Mouse (Mus musculus): ENCODE results near the gene Mlph.

The Mlph gene

GRCm38 (mm10) chr1:90909631-90910152, 5.2 kb upstream of the Mlph start:
- no peak for DNase-seq

GRCm38 (mm10) chr1:90913231-90913630, 1.7 kb upstream of the Mlph start:
- DNase-seq, result no peak

- DNase-seq, result no peak
Measured at GRCm38 (mm10) chr1:90917509-90917908, 2.6 kb downstream of the Mlph start.

DNA sequence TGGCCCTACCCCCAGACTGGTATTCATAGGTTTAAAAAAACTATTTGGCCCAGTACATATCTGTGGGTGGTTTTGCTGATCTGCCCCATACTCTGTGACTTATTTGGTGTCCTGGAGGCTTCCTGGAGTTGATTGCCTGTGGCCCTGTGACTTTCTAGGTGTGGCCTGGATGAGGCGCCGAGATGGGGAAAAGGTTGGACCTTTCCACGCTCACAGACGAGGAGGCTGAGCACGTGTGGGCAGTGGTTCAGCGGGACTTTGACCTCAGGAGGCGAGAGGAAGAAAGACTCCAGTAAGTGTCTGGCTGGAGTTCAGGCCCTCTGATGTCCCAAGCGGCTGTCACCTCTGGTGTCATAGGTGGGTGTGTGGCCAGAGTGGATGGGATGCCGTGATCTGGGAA, 6.8 kb downstream of the Mlph start:
- DNase-seq, result no peak

DNA sequence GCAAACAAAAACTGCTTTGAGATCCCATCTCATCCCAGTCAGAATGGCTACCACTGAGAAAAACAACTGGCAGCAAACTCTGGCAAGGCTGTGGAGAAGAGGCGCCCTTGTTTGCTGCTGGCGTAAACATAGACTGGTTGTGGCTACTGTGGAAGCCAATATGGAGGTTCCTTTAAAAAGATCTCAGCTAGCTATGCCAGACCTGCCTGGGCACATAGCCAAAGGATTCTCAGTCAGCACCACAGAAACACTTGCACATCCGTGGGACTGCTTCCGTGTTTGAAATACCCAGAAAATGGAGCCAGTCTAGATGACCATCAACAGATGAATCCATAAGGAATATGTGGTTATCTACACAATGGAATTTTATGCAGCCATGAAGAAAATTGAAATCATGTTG, 11.1 kb downstream of the Mlph start:
- no peak for DNase-seq

DNA sequence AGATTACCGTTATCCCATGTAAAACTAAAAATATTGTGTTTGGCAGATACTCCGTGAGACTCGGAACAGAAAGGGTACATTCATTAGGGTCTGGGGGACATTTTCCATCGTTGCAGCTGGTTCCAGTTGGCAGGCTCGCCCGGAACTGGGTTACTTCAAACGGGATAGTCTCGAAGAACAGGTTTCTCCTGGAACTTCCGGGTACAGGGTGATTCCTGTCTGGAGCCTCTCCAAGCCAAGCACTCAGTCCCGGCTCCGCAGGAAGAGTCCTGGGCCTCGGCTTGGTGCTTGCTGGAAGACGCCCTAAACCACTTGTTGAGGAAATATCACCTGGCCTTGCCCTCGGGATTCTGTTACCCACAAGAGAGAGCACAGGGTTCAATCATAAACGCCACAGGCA, 12.4 kb downstream of the Mlph start:
- no peak for DNase-seq

DNA sequence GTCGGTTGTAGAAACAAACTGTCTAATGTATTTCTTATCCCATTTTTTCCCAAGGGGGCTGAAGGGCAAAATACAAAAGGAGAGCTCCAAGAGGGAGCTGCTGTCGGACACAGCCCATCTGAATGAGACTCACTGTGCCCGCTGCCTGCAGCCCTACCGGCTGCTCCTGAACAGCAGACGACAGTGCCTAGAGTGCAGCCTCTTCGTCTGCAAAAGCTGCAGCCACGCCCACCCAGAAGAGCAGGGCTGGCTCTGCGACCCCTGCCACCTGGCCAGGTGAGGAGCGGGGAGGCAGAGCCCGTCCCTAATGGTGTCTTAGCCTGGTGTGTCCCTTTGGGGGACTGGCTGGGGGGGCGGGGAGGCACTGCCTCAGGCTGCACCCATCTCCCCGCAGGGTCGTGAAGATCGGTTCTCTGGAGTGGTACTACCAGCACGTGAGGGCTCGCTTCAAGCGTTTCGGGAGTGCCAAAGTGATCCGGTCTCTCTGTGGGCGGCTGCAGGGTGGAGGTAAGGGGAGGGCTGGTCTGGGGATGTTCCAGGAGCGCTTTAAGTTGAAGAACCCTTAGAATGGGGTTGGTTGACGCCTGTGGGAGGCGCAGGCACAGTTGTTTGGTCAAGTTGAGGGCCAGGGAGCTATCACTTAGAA, 13.2 kb downstream of the Mlph start:
- no peak for DNase-seq

DNA sequence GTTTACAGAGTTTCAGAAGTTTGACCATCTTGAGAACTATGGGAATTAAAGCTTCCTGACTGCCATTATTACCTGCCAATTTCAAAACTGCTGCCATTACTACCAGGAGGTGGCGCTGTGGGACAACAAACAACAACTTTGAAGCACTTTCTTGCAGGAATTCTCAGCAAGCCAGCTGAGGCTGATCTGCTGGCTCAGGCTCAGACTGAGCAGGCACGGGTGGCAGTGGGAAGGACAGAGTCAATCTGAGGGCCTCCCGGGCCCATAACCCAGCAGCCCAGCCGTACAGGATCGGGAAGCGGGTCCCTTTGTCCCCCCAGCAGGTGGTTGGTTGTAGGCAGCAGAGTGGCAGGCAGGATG, 13.7 kb downstream of the Mlph start:
- DNase-seq, result peak; percentile 59 to 67

GRCm38 (mm10) chr1:90933001-90933400, 18.1 kb downstream of the Mlph start:
- DNase-seq, result no peak

- no peak for DNase-seq
Measured at GRCm38 (mm10) chr1:90936990-90937389, 22.1 kb downstream of the Mlph start.

DNA sequence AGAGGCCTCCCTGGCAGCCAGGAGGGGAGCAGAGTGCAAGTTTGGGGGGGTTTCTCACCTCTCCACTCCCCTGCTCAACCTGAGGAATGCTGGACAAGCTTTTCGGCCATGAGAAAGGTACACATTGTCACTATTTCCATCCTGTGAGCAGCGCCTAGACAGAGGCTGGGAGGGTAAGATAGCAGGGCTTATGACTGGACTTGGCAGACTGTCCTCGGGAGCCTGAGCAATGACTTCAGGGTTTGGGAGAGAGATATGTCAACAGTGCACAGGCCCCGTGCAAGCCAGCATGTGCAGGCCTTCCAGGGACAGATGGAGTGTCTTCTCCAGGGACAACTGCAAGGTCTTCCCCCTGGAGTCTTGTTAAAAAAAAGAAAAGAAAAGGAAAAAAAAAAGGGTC, 25.1 kb downstream of the Mlph start:
- no peak for DNase-seq

GRCm38 (mm10) chr1:90945171-90945570, 30.3 kb downstream of the Mlph start:
- DNase-seq, result peak in 1 of 2 experiments; percentile 19

- no peak for DNase-seq
Measured at GRCm38 (mm10) chr1:90947252-90947651, 32.4 kb downstream of the Mlph start.

DNA sequence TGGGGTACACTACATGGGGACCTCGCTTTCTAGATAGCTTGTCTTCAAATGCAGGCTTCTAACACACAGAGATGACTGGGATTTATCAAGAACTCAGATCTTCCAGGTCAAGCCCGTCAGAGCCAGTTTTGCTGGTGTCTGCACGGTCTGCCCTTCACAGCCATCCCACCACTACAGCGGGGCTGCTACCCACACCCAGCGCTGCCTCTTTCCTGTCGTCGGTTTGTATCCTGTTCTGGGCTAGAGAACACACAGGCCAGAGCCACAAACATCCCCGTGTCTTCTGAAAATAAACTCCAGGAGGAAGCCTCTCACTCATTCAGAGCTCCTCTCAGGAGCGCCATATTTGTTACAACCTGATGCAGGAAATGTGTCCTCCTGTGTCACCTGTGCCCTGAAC, 34.4 kb downstream of the Mlph start:
- no peak for DNase-seq

DNA sequence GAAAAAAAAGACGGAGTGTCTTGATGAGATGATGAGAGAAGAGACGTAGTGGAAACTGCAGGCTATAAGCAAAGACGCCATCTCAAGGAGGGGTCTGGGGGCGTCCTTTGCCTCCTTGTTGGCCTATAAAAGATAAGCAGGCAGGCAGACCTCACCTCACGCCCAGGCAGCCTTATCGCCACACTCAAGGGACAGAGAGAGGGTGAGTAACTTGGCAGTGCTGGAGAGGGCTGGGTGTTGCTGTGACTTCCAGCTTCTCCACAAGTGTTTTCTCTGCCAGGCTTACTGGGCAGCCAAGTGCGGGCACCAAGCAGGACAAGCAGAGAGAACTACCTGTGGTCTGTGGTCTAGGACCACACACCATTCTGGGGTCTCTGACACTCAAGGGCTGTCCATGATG, 36.8 kb downstream of the Mlph start:
- DNase-seq, result no peak

DNA sequence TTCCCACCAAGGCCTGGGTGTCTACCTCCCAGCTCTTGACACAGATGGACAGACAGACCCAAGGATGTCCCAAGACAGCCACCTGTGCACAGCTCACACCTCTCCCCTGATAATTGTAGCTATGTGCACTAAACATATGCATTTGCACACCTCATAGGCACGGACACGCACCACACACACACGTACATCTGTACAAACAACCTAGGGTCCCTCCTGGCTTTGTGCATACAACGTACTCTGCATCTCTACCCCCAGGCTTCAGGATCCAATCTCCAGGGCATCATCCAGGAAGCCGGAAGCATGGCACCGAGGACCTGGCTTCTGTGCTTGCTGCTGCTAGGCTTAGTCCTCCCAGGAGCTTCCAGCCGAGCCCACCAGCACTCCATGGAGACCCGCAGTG, 37.9 kb downstream of the Mlph start, which contains the start of gene Prlh:
TSS of gene Prlh (plus strand) at position 301 of the 400 bp plus-strand sequence.
- no peak for DNase-seq

DNA sequence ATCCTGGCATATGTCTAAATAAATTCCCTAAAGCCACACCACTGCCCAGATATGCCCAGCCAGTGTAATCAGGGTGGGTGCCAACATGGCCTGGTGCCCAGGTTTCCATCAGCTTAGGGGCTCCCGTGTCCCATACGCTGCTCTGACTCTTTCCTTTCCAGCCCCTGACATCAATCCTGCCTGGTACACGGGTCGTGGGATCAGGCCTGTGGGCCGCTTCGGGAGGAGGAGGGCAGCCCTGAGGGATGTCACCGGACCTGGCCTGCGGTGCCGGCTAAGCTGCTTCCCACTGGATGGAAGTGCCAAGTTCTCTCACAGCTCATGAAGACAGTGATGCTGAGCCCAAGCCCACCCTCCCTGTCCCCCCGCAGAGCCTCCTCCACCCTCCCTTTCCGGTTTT, 38.8 kb downstream of the Mlph start:
- no peak for DNase-seq

- DNase-seq, result peak; percentile 39
Measured at GRCm38 (mm10) chr1:90956245-90957096, 41.6 kb downstream of the Mlph start.

GRCm38 (mm10) chr1:90962526-90962925, 47.6 kb downstream of the Mlph start:
- no peak for DNase-seq

DNA sequence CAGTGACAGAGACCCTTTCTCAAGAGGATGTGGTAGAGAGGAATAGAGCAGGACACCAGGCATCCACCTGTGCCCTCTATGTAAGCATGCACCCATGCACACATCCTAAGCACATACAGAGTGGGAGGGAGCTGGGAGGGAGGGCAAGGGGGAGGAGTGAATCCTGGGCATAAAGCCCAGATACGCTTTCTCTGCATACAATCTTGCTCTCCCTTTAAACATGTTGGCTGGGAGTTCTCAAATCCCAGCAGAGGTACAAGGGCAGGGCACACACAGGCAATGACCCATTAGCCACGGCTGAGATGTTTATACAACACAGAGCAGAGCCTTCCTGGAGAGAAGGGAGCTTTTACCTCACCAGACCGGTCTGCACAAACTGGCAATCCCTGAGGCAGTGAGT, 48.1 kb downstream of the Mlph start:
- no peak for DNase-seq

DNA sequence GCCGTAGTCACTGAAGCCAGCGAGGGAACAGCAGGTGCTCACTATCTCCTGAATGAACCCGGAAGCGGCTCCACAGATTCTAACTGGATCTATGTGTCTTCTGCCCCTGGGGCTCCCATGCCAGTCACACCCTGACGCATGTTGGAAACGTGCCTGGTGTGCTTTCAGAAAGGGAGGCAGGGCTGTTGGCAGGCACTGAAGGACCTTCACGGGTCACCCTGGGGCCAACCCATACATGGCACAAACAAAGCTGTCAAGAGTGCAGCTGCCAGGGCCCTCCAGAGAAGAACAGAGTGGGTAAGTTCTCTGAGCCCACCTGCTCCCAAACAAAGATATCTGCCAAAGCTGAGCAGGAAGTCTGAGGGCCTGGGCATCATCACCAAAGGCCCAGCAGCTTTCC, 52.7 kb downstream of the Mlph start:
- DNase-seq, result no peak

- DNase-seq, result no peak
Measured at GRCm38 (mm10) chr1:90968649-90969048, 53.8 kb downstream of the Mlph start.

- DNase-seq, result no peak
Measured at GRCm38 (mm10) chr1:90969347-90969784, 54.5 kb downstream of the Mlph start, which contains the start of gene Rab17. Rab17 (minus strand) TSS chr1:90969661.

GRCm38 (mm10) chr1:90969881-90970390, 55.1 kb downstream of the Mlph start:
- no peak for DNase-seq

Measured in thymus, postnatal 36 days (tissue).